Mouse (Mus musculus) urinary bladder, adult 18-20 months (tissue): ENCODE data around the gene Ctdspl.

Experiments used
- DNase-seq, 2 experiments: peaks; one replicate each; pipeline ENCODE4 v3.0.0; 2022; ENCODE audit warnings: low spot score in 2 of 2, mixed read lengths in 2 of 2

Ctdspl gene

GRCm38 (mm10) chr9:118926111-118926650, at the start of gene Ctdspl:
Ctdspl (plus strand) TSS chr9:118926453.
- DNase-seq: peak; percentile 41 to 74

- no peak for DNase-seq
Measured at GRCm38 (mm10) chr9:118876902-118877301, 49.4 kb upstream of the Ctdspl start.

GRCm38 (mm10) chr9:118877365-118878008, 48.8 kb upstream of the Ctdspl start:
- no peak for DNase-seq

GRCm38 (mm10) chr9:118878596-118878995, 47.7 kb upstream of the Ctdspl start:
- no peak for DNase-seq

GRCm38 (mm10) chr9:118881281-118881945, 44.8 kb upstream of the Ctdspl start:
- DNase-seq: no peak

- no peak for DNase-seq
Measured at GRCm38 (mm10) chr9:118881946-118882284, 44.3 kb upstream of the Ctdspl start.

- no peak for DNase-seq
Measured at GRCm38 (mm10) chr9:118883150-118883549, 43.1 kb upstream of the Ctdspl start.

GRCm38 (mm10) chr9:118885785-118886184, 40.5 kb upstream of the Ctdspl start:
- DNase-seq: no peak

GRCm38 (mm10) chr9:118887201-118887600, 39.1 kb upstream of the Ctdspl start:
- DNase-seq: no peak

- DNase-seq: no peak
Measured at GRCm38 (mm10) chr9:118887734-118888133, 38.5 kb upstream of the Ctdspl start.

GRCm38 (mm10) chr9:118890149-118890548, 36.1 kb upstream of the Ctdspl start:
- DNase-seq: no peak

- no peak for DNase-seq
Measured at GRCm38 (mm10) chr9:118890645-118891044, 35.6 kb upstream of the Ctdspl start.

- DNase-seq: no peak
Measured at GRCm38 (mm10) chr9:118891068-118891467, 35.2 kb upstream of the Ctdspl start.

GRCm38 (mm10) chr9:118891593-118891992, 34.7 kb upstream of the Ctdspl start:
- DNase-seq: no peak

- DNase-seq: no peak
Measured at GRCm38 (mm10) chr9:118895101-118895500, 31.2 kb upstream of the Ctdspl start.

GRCm38 (mm10) chr9:118900677-118901076, 25.6 kb upstream of the Ctdspl start:
- no peak for DNase-seq

GRCm38 (mm10) chr9:118901917-118902316, 24.3 kb upstream of the Ctdspl start:
- no peak for DNase-seq

GRCm38 (mm10) chr9:118907934-118908620, 18.2 kb upstream of the Ctdspl start:
- peak; percentile 63 to 75 for DNase-seq

- DNase-seq: no peak
Measured at GRCm38 (mm10) chr9:118913048-118913447, 13.2 kb upstream of the Ctdspl start.

GRCm38 (mm10) chr9:118913613-118914012, 12.6 kb upstream of the Ctdspl start:
- DNase-seq: no peak

- no peak for DNase-seq
Measured at GRCm38 (mm10) chr9:118914589-118914988, 11.7 kb upstream of the Ctdspl start.

- no peak for DNase-seq
Measured at GRCm38 (mm10) chr9:118915290-118915689, 11.0 kb upstream of the Ctdspl start.
